Mouse (Mus musculus): ENCODE results near the gene Muc5b. TPM values are rescaled to one million over a fixed set of nuclear protein-coding genes. Genes with fewer than 3 reads are reported as not detected.

Muc5b gene
- total RNA-seq, 2 experiments from 2014 or later: not detected

GRCm38 (mm10) chr7:141892151-141892550 lies 53.3 kb downstream of the Muc5b start:
- no peak for ATAC-seq (replicated peaks; ENCODE audit: low FRiP score, low TSS enrichment, poor library complexity, severe bottlenecking)

GRCm38 (mm10) chr7:141901825-141902224 lies 63.0 kb downstream of the Muc5b start:
- ATAC-seq (replicated peaks; ENCODE audit: low FRiP score, low TSS enrichment, poor library complexity, severe bottlenecking): peak; percentile 16; the same call in 1 of the 2 replicates

- ATAC-seq (replicated peaks; ENCODE audit: low FRiP score, low TSS enrichment, poor library complexity, severe bottlenecking): peak; percentile 91
Measured at GRCm38 (mm10) chr7:141902269-141902729, 63.4 kb downstream of the Muc5b start.

DNA sequence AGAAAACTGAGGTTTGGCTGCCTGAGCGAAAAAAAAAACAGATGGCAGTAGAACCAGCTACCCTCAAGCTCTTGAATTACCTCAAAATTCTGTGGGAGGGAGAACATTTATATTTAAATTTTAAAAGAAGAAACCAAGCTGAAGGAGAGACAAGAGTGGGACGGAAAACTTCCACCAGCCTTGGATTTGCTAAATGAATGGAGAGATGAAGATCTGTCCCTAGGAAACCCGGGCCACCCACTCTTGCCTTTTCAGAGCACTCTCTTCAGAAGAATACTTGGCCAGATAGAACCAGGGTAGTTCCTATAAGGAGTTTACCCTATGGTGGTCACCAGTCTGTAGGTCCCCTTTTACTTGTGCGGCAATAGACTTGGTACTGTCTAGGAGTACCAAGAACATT lies 63.9 kb downstream of the Muc5b start:
- no peak for ATAC-seq (replicated peaks; ENCODE audit: low FRiP score, low TSS enrichment, poor library complexity, severe bottlenecking)

- no peak for ATAC-seq (replicated peaks; ENCODE audit: low FRiP score, low TSS enrichment, poor library complexity, severe bottlenecking)
Measured at GRCm38 (mm10) chr7:141908591-141908990, 69.7 kb downstream of the Muc5b start.

DNA sequence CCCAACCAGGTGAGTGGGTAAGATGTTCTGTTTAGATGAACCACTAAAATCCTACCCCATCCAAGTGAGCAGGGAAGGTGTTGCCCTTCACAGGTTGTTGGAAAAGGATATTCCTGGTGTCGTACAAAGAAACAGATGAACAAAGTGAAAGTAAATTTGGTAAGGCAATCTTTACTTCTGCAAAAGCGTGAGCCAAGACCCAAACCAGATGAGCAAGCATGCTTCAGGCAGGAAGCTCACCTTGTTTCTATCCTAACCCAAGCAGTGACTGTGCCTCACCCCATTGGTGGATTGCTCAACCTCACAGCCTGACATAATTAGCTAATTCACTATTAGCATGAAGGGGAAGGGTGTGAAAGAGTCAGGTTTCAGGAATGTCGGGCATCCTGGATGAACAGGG lies 72.4 kb downstream of the Muc5b start:
- ATAC-seq (replicated peaks; ENCODE audit: low FRiP score, low TSS enrichment, poor library complexity, severe bottlenecking): no peak

- ATAC-seq (replicated peaks; ENCODE audit: low FRiP score, low TSS enrichment, poor library complexity, severe bottlenecking): no peak
Measured at GRCm38 (mm10) chr7:141918407-141918806, 79.5 kb downstream of the Muc5b start, which contains the start of gene Tollip. Gene Tollip, minus strand, starts transcription at chr7:141918507.

Other genes starting within 250 kb of the Muc5b start
- 3.4 and 5.8 TPM in 2 replicates for gene Muc6, start 183.8 kb upstream of the Muc5b start, total RNA-seq (2014; fragmentation: Nextera tagmentation)
- gene Muc6, start 183.8 kb upstream of the Muc5b start, total RNA-seq (2017): 0.38 TPM in 1 of 2 replicates, not detected in the other
- not detected in 2 replicates for gene Muc2, start 148.7 kb upstream of the Muc5b start, total RNA-seq (2014; fragmentation: Nextera tagmentation)
- not detected in 2 replicates for gene Muc2, start 148.7 kb upstream of the Muc5b start, total RNA-seq (2017)
- not detected in 2 replicates for gene Muc5ac, start 50.1 kb upstream of the Muc5b start, total RNA-seq (2014; fragmentation: Nextera tagmentation)
- not detected in 2 replicates for gene Muc5ac, start 50.1 kb upstream of the Muc5b start, total RNA-seq (2017)
- 24.6 and 41.1 TPM in 2 replicates for gene Tollip, start 79.4 kb downstream of the Muc5b start, total RNA-seq (2014; fragmentation: Nextera tagmentation)
- gene Tollip, start 79.4 kb downstream of the Muc5b start, total RNA-seq (2017): 25.2 and 27.0 TPM in 2 replicates
- gene Brsk2, start 110.7 kb downstream of the Muc5b start, total RNA-seq (2014; fragmentation: Nextera tagmentation): not detected in 2 replicates
- gene Brsk2, start 110.7 kb downstream of the Muc5b start, total RNA-seq (2017): 0.05 TPM in 1 of 2 replicates, not detected in the other
- gene Mob2, start 222.0 kb downstream of the Muc5b start, total RNA-seq (2014; fragmentation: Nextera tagmentation): 39.5 and 41.5 TPM in 2 replicates
- 36.2 and 37.3 TPM in 2 replicates for gene Mob2, start 222.0 kb downstream of the Muc5b start, total RNA-seq (2017)

All from megakaryocyte-erythroid progenitor cell, adult 5-6 weeks (primary cell).